Mouse (Mus musculus): ENCODE measurements around the gene Scaper. TPM values are rescaled to one million over a fixed set of nuclear protein-coding genes. Genes with fewer than 3 reads are reported as not detected.

Scaper gene
- total and polyA plus RNA-seq, 2 experiments from 2014 or later, result 6.5 to 8.9 TPM

- Histone ChIP-seq H3K4me2 (ENCODE audit: low read depth, low read length) (no peak overlapping the region), H3K9me3 (replicated peaks; ENCODE audit: control insufficient read depth, low read length) (no peaks in the 10 kb centered on the region), H3K36me3 (replicated peaks; ENCODE audit: control insufficient read depth, insufficient read depth, low read length) (no peaks in the 10 kb centered on the region), H3K9ac (replicated peaks; ENCODE audit: low read depth, low read length) (no peak overlapping the region), H3K4me3 (ENCODE audit: low read depth, low read length) (no peak overlapping the region), H3K27ac (ENCODE audit: low read depth) (no peak overlapping the region), H3K27me3 (ENCODE audit: control insufficient read depth, insufficient read depth, low read length) (no peaks in the 10 kb centered on the region), H3K4me1 (ENCODE audit: control insufficient read depth, insufficient read depth) (no peaks in the 10 kb centered on the region)
- TF ChIP-seq CTCF (IDR thresholded peaks at IDR 0.05; ENCODE audit: low read depth), result no peak
- TF ChIP-seq EP300 (IDR thresholded peaks at IDR 0.05; ENCODE audit: low read depth), result no peak
- ATAC-seq (ENCODE audit: insufficient read depth, low read depth) (no peak), DNase-seq (ENCODE audit: low spot score) (no peak)
- WGBS, result 51% methylated on average over 7 of the region's 7 CpGs
These were observed 329.0 kb downstream of the Scaper start for GRCm38 (mm10) chr9:55608701-55609531.

DNA sequence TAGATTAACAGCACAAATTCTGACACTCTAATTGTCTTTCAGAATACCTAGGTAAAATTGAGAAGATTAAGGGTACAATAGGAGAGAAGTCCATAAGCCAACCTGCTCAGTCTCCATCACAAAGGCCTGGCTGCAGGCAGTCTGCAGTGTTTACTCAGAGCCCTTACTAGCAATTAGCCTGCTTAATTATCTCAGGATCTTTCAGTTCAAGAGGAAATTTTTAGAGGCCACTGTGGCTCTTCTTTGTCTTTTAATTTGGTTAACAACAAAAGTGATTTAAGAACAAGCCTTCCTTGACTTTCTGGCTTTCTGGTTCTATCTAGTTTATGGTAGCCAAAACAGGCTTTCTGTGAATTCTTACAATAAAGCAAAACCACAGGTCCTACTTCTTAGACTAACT, 339.3 kb downstream of the Scaper start:
- no peak for ATAC-seq (ENCODE audit: insufficient read depth, low read depth)
- H3K4me1 ChIP-seq (ENCODE audit: control insufficient read depth, insufficient read depth), result no peaks in the 10 kb centered on the region
- no peak overlapping the region for H3K4me2 ChIP-seq (ENCODE audit: low read depth, low read length)
- no peak for TF ChIP-seq CTCF (IDR thresholded peaks at IDR 0.05; ENCODE audit: low read depth)
- TF ChIP-seq EP300 (IDR thresholded peaks at IDR 0.05; ENCODE audit: low read depth), result no peak
- H3K27ac ChIP-seq (ENCODE audit: low read depth), result no peak overlapping the region
- H3K9me3 ChIP-seq (replicated peaks; ENCODE audit: control insufficient read depth, low read length), result no peaks in the 10 kb centered on the region
- no peak overlapping the region for H3K9ac ChIP-seq (replicated peaks; ENCODE audit: low read depth, low read length)
- DNase-seq (ENCODE audit: low spot score), result no peak
- H3K36me3 ChIP-seq (replicated peaks; ENCODE audit: control insufficient read depth, insufficient read depth, low read length), result no peaks in the 10 kb centered on the region
- H3K4me3 ChIP-seq (ENCODE audit: low read depth, low read length), result no peak overlapping the region
- H3K27me3 ChIP-seq (ENCODE audit: control insufficient read depth, insufficient read depth, low read length), result no peaks in the 10 kb centered on the region

- WGBS, result 93% methylated on average over 6 of the region's 6 CpGs
These were observed 351.8 kb downstream of the Scaper start for GRCm38 (mm10) chr9:55586141-55586540.

DNA sequence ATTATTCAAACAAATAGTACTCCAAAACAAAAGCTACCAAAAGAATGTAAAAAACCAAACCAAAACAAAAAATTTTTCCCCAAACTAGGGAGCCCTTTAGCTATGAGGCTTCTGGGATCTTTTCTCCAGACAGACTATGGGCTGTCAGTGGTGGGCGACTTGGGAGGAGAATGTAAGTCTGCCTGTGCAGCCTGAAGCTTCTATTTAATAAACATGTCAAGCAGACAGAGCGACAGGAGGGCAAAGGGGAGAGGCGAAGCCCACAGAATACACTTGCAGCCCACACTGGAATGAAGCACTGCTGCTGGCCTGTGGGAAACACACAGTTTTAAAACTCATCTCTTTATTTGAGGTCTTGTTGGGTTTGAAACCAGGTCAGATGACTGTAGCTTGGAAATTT, 356.5 kb downstream of the Scaper start:
- DNase-seq (ENCODE audit: low spot score) (no peak), ATAC-seq (ENCODE audit: insufficient read depth, low read depth) (no peak)
- no peaks in the 10 kb centered on the region for H3K27me3 ChIP-seq (ENCODE audit: control insufficient read depth, insufficient read depth, low read length)
- H3K27ac ChIP-seq (ENCODE audit: low read depth), result no peak overlapping the region
- H3K36me3 ChIP-seq (replicated peaks; ENCODE audit: control insufficient read depth, insufficient read depth, low read length), result 0 out of 2 replicates have a peak, but pooled peaks cover 6% of the 10 kb centered on the region
- WGBS, result 71% methylated on average over 3 of the region's 3 CpGs
- no peaks in the 10 kb centered on the region for H3K9me3 ChIP-seq (replicated peaks; ENCODE audit: control insufficient read depth, low read length)
- no peak overlapping the region for H3K4me3 ChIP-seq (ENCODE audit: low read depth, low read length)
- TF ChIP-seq EP300 (IDR thresholded peaks at IDR 0.05; ENCODE audit: low read depth), result no peak
- TF ChIP-seq CTCF (IDR thresholded peaks at IDR 0.05; ENCODE audit: low read depth), result no peak
- H3K4me2 ChIP-seq (ENCODE audit: low read depth, low read length), result no peak overlapping the region
- no peaks in the 10 kb centered on the region for H3K4me1 ChIP-seq (ENCODE audit: control insufficient read depth, insufficient read depth)
- H3K9ac ChIP-seq (replicated peaks; ENCODE audit: low read depth, low read length), result no peak overlapping the region

More at GRCm38 (mm10) chr9:55586141-55586540, 351.8 kb downstream of the Scaper start:
- 0 out of 2 replicates have a peak, but pooled peaks cover 6% of the 10 kb centered on the region for H3K36me3 ChIP-seq (replicated peaks; ENCODE audit: control insufficient read depth, insufficient read depth, low read length)
- H3K4me2 ChIP-seq (ENCODE audit: low read depth, low read length), result no peak overlapping the region
- ATAC-seq (ENCODE audit: insufficient read depth, low read depth) (no peak), DNase-seq (ENCODE audit: low spot score) (no peak)
- no peak overlapping the region for H3K9ac ChIP-seq (replicated peaks; ENCODE audit: low read depth, low read length)
- H3K27ac ChIP-seq (ENCODE audit: low read depth), result no peak overlapping the region
- TF ChIP-seq CTCF (IDR thresholded peaks at IDR 0.05; ENCODE audit: low read depth) (no peak), EP300 (IDR thresholded peaks at IDR 0.05; ENCODE audit: low read depth) (no peak)
- H3K4me1 ChIP-seq (ENCODE audit: control insufficient read depth, insufficient read depth), result no peaks in the 10 kb centered on the region
- no peaks in the 10 kb centered on the region for H3K9me3 ChIP-seq (replicated peaks; ENCODE audit: control insufficient read depth, low read length)
- H3K27me3 ChIP-seq (ENCODE audit: control insufficient read depth, insufficient read depth, low read length), result no peaks in the 10 kb centered on the region
- no peak overlapping the region for H3K4me3 ChIP-seq (ENCODE audit: low read depth, low read length)

GRCm38 (mm10) chr9:55576571-55576970, 361.3 kb downstream of the Scaper start:
- no peak overlapping the region for H3K9ac ChIP-seq (replicated peaks; ENCODE audit: low read depth, low read length)
- DNase-seq (ENCODE audit: low spot score) (no peak), ATAC-seq (ENCODE audit: insufficient read depth, low read depth) (no peak)
- H3K9me3 ChIP-seq (replicated peaks; ENCODE audit: control insufficient read depth, low read length), result no peaks in the 10 kb centered on the region
- no peak overlapping the region for H3K4me2 ChIP-seq (ENCODE audit: low read depth, low read length)
- no peaks in the 10 kb centered on the region for H3K36me3 ChIP-seq (replicated peaks; ENCODE audit: control insufficient read depth, insufficient read depth, low read length)
- TF ChIP-seq EP300 (IDR thresholded peaks at IDR 0.05; ENCODE audit: low read depth), result no peak
- no peak for TF ChIP-seq CTCF (IDR thresholded peaks at IDR 0.05; ENCODE audit: low read depth)
- whole genome bisulfite sequencing, result 81% methylated on average over 1 of the region's 1 CpGs
- no peaks in the 10 kb centered on the region for H3K4me1 ChIP-seq (ENCODE audit: control insufficient read depth, insufficient read depth)
- no peaks in the 10 kb centered on the region for H3K27me3 ChIP-seq (ENCODE audit: control insufficient read depth, insufficient read depth, low read length)
- H3K4me3 ChIP-seq (ENCODE audit: low read depth, low read length), result no peak overlapping the region
- H3K27ac ChIP-seq (ENCODE audit: low read depth), result no peak overlapping the region
